Mouse (Mus musculus): ENCODE results near the gene Morn1.
"Not testable (repeated sequence)": the region's sequence is repeated elsewhere in the genome, so short reads cannot be mapped to it uniquely, and the experiment has no call there.

The Morn1 gene

DNA sequence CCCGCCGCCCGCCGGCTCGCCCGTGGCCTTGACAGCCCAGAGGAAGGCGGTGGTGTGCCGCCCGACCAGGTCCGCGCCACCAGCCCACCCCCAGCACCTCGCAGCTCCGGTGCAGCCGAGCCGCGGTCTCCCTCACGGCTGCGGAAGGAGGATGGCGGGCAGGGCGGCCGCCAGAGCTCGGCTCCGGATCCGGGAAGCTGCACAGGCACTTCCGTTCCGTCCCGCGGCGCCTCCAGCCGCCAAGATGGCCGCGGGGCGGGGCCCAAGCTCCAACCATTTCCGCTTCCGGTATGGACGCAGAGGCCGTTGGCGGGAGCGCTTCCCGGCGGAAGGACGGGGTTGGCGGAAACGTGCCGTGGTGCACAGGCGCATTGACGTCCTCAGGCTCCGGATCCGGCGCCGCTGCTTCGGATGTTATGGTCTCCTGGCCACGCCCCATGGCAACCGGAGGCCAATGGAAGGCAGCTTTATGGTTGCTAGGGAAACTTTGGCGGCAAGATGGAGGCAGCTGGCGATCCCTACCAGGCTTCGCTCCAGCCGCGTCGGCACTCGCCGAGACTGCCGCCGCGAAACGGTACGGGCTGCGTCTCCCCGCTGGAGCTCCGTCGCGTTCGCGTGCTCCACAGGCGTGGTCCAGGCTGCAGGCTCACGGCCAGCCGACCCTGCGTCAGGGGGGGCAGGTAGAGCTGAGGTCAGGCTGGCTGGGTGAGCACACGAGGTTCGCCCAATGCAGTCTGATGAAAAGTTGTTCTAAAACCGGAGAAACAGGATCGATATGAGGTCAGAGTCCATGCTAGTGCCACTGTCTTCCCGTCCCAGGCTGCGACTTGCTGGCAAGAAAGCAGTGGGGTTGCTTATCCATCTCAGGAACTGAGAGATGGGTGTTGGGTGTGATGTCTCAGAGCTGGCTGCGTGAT is at the start of gene Morn1, which contains the start of gene Rer1:
Gene Morn1, plus strand, starts transcription at position 470 of the 917 bp plus-strand sequence.
Gene Rer1, minus strand, starts transcription at position 275 of the 917 bp plus-strand sequence.
- DNase-seq, result peak; percentile 100

DNA sequence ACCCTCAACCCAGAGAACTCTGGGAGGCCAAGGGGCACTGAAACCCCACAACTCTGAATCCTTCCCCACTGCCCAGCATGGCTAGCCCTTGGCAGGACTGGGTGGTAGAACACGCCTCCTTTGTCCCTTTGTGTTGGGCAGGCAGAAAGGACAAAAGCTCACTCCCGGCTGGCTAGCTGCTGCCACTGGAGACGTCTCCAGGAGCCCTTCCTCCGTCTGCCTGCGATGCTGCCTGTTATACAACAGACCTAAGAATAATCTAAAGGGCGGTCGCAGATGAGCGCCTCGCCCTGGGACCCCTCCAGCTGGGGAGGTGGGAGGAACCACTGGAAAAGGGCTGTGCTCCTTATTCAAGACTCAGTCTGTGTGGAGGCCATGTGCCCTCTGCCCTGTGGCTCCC is 46.2 kb upstream of the Morn1 start:
- DNase-seq, result no peak

DNA sequence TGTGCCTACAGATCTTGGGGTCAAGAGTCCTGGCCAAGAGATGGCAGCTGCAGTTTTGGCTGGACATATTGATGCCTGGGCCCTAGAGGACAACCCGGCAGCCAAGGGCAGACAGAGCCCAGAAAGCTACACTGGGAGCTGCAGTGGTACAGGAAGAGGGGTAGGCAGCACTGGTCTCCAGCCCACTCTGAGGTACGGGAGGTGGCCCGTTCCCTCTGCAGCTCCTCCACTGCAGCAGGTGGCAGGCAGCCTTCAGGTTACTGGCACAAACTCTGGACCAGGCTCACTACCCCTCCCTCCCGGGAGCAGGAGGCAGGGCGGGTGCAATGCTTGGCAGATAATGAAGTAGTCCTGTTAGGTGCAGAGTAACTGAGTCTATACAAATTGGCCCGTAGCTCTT is 45.7 kb upstream of the Morn1 start:
- DNase-seq, result no peak

DNA sequence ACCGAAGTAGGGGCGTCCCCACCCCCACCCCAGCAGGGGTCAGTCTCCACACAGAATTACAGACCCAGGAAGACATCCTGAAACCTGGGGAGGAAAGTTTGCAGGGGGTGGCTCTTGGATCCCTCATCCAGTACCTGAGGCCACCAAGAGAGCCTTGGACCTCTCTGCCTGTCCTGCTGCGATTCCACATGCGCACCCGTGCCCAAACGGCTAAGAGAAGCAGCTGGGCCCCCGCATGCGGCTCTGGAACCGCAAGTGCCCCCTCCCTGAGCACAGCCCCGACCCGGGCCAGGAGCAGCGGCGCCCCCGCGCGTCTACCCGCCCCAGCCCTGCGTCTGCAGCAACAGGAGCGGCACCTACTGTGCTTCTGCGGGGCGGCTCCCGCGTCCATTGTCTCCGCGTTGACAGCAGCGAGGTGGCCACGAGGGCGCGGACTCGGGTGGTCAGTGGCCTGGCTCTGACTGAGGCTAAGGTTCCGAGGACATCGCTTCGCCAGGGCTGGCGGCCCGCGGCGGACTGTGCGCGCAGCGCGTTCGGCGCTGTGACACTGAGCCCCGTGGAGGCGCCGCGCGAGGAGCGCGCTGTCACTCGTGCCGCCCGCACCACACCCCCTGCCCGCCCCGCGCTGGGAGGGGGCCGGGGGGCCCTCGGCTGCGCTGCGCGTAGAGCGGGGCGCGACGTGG is 43.6 kb upstream of the Morn1 start:
- no peak for DNase-seq

DNA sequence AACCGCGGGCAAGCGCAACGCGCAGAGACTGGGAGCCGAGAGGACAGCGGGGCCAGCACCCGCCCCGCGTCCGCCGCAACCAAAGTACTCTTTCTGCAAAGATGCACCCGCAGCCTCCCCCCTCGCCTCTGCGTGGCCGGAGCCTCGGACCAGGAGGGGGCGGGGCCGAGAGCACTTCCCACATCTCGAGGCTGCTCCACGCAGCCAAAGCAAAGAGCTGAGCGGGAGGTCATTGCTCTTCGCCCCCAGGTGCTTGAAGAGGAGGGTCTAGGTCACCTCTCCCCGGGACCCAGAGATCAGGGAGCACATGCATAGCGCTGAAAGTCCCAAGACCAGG is 43.1 kb upstream of the Morn1 start:
- no peak for DNase-seq

DNA sequence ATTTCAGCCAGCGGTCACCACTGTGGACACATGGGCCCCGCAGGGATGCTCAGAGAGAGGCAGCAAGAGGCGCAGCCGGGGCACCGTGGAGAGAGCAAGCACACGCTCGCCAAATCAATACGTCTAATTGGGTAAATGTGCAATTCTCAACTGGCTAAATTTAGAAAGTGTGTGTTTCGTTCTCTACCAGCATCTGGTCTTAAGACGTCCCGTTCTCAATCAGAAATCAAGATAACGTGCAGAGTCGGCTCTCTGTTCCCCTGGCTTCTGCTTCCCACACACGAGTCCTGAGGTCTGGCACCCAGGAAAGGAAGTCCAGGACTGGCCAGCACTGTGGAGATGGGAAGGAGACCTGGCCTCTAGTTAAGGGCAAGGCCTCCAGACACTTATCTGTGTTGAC is 39.7 kb upstream of the Morn1 start:
- no peak for DNase-seq

DNA sequence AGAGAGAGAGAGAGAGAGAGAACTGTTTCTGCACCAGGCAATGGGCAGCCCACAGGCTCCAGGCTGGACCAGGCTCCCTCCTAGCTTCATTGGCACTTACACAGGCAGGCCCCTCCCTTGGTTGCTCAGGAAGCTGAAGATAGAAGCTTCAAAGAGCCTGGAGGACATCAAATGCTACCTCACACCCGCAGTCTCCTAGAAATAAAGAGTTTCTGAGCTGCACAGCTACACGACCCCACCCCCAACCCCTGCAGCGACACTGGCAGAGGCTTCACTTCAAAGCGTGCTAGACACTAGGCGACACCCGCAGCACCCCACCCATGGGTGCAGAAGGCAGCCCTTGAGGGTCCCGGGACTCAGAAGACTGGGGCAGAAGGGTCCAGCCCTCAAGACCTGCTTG is 36.3 kb upstream of the Morn1 start:
- no peak for DNase-seq

DNA sequence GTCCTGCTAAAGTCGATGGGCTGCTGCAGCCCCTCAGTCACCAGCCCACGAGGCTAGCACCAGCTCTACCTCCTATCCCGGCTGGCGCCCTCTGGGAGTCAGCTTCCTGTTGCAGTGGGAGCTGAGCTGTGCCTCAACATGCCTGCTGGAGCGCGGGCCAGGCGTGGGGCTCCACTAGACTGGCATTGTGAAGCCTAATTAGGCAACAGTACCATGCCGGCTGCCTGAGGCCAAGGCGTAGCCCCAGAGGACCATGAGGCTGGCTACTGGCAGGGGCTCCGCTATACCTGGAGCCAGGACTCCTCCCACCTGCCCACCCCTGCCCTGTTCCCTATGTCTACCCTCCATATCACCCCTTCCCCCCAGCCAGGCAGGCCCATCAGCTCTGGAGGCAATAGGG is 29.7 kb upstream of the Morn1 start, which contains the start of gene Plch2:
Gene Plch2, minus strand, starts transcription at position 61 of the 400 bp plus-strand sequence.
- no peak for DNase-seq

DNA sequence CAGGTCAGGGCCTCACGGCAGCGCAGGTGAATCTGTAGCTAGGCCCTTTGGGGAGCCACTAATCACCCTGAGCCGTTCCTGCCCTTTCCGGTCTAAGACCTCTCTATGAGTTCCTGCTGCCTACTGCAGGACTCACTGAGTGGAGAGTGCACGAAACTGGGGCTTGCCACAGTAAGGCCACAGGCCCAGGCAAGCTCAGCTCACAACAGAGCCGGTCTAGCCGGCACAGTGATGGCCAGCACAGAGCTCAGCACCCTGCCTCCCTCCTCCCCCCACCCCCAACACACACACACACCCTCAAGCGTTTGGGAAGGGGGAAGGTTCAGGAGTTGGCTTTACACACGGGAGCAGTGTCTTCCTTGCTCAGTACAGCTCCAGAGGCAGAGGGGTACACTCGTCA is 28.1 kb upstream of the Morn1 start:
- DNase-seq, result no peak

DNA sequence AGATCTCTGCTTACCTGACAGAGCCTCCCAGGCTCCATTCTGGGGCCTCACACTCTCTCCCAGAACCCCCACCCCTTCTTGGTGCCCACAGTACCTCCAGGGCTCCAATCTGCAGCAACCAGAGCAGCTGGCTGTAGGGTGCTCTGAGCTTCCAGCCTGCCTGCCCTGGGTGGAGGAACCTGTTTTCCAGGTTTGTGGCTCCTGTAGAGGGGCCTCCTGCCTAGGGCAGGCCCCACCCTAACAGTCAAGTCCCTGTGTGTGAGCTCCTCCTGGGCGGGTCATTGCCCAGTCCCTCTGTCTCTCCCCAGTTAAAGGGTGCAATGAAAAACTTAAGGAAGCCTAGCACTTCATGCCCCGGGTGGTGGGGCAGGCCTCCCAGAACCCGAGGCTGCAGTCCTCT is 22.5 kb upstream of the Morn1 start:
- DNase-seq, result no peak

DNA sequence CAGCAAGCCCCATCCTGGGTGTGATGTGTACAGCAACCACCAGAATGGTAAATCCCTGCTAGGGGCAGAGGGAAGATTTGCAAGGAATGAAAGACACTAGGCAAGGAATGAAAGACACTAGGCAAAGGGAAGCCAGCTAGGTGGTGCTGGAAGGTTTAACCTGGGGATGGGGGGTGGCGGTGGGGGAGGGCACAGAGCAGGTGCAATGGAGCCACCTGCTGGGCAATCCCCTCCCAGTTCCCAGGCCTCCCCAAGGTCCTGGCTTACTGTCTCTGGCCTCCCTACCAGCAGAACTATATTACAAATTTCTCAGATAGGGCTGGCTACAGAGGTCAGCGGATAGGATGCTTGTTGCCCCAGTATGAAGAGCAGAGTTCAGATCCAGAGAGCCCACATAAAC is 21.9 kb upstream of the Morn1 start:
- no peak for DNase-seq

DNA sequence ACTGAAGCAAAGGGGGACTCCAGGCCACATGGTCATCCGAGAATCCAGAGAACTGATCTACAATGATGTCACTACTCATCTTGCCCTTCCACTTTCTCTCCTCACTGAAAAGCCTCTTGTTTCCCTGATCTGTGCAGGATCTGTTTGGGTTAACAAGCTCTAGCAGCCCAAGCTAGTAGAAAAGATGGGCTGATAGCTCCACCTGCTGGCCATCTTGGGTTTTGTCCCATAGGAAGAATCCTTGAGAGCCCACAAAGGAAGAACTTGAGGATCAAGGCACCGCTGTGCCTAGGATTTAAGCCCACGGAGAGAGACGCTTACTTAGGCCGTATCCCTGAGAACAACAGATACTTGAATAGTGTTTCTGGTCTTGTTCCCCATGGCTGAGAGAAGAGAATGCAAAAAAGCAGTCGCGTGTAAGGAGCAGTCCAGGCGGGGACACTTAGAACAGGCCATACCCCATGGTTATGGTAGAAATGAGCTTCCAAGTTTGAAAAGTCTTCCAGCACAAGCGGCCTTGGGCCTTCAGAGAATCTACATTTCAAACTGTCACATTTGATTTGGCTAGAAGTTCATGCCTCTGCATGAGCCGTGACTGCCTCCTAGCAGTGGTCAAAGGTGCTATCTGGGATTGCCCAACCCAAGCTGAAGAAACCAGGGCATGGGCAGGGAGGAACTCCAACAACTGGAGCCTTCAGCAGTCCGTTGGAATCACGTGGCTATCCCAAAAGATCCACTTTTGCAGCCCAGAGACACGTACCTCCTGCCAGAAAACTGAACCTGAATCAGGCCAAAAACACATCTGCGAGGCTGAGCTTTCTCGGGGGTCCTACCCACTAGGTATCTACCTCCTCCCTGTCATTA is 20.2 kb upstream of the Morn1 start:
- peak; percentile 88 for DNase-seq

DNA sequence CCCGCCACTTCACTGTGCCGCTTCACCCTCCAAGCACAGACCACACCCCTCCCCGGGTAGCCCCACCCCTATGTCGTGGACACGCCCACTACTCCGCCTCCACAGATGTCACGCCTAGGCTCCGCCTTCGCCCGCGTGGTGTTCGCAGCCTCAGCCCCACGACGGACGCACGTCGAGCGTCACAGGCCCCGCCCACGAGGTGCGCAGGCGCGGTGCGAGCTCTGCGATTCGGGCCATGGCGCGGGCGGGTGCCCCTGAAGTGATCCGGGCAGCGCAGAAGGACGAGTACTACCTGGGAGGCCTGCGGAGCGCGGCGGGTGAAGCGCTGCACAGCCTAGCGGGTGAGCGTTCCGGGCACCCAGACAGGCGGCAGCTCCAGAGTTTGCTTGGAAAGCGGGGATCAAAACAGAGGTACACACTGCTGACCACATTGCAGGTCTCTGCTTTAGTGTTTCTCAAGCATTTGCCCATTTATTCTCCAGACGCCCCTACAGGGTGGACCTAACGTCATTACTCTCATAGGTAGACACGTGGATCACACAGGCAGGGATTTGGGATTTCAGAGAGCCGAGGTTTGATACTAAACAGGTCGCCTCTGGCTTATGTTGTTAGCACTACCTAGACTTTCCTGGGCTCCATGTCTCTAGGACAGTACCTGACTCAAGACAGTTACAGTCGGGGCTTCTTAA is 19.4 kb upstream of the Morn1 start, which contains the start of gene Pex10:
Gene Pex10, plus strand, starts transcription at position 183 of the 689 bp plus-strand sequence.
- DNase-seq, result peak; percentile 97

DNA sequence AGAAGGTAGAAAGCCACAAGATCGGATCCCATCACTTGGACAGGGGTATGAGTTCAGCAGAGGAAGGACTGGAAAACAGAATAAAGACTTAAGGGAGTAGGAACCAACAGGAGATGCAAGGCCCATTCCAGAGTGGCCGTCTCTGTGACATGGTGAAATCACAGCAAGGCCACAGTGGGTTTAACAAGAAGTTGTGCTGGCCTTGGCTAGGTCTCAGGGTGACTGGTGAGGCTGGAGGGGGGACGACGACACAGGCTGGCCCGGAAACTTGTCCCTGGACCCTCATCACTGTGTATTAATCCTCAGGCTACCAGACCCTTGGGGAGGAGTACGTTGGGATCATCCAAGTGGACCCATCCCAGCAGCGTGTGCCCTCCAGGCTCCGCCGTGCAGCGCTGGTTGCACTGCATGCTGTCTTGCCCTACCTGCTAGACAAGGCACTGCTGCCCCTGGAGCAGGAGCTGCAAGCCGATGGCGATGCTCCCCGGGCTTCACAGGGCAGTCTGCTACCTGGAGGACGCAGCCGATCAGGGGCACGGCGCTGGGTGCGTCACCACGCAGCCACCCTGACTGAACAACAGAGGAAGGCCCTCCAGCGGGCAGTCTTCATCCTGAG is 17.9 kb upstream of the Morn1 start:
- DNase-seq, result no peak

DNA sequence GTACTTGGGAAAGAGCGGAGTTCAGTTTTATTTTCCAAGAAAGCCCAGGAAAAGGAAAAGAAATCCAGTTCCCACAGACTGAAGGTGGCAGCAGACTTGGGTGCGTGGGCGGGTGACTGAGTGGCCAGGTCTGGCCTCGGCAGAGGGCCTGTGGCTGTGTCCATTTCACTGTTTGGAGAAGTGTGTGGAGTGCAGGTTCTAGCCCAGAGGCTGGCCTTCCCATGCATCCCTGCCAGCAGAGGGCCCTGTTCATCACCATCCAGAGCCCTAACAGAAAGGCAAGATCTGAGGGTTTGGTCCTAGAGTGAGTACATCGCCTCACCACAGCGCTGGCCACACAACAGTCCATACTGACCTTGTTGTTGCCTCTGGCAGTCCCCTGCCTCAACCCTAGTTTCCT is 17.2 kb upstream of the Morn1 start:
- peak; percentile 55 for DNase-seq

DNA sequence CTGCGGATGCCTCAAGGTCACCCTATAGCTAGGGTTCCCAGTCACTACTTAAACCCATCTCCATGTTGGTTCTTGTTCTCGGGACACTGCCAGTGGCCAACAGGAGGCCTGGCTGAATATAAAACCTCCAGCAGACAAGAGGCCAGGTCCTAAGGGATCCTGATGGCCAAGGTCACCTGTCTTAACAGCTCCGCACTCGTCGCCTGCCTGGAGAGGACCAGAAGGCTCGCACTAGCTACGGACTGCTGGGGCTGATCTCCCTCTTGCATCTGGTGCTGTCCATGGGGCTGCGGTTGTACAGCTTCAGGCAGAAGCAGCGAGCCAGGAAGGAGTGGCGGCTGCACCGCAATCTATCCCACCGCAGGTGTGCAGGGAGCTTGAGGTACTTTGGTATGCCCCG is 16.2 kb upstream of the Morn1 start:
- DNase-seq, result no peak

DNA sequence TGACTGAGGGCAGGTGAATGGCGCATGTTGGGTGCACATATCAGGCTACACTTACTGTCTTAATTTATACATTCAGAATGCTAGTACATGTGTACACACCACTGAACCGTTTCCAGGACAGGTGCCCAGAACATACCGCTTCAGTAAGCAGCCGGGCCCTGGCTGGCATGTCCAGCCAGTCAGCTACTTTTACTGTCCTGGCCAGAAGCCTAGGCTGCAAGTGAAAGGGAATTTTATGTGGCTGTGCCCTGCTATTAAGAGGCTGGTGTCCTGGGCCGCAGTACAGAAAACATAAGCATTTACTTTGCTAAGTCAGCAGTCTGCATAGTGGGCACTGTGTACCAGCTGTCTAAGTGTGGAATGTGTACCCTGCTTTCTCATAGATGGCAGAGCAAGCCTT is 15.5 kb upstream of the Morn1 start:
- no peak for DNase-seq

DNA sequence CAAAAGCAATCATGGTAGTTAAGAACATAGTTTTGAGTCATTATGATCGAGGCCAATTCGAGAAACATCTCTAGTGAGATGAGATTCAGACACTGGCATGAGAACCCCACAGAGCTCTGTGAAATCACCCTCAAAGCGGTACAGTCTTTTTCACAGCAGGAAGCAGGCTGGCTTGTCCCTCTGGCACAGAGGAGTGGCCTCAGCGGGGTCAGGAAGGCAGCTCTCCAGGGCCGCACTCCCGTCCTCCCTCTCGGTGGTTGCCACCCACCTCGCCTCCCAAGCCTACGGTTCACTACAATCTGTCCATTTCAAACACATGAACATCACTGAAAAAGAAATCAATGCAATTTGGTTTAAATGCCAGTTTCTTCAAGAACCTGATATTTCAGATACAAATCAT is 12.0 kb upstream of the Morn1 start:
- DNase-seq, result no peak

DNA sequence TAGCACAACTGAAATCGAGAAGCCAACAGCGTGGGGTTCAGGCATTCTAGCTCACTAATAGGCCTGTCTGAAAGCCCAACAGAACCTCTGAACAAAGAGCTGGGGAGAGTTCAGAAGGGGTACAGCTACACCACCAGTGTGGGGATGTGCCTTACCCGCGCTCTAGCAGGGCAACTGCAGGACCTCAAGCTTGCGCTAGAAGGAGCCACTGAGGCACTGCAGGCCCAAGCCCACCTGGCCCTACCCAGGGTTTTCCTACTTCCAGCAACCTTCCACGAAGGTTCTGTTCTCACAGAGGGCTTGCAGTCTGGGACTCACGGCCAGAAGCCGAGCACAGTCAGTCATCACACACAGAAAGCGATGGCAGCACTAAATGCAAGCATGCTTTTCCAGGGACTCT is 11.2 kb upstream of the Morn1 start:
- DNase-seq, result no peak

DNA sequence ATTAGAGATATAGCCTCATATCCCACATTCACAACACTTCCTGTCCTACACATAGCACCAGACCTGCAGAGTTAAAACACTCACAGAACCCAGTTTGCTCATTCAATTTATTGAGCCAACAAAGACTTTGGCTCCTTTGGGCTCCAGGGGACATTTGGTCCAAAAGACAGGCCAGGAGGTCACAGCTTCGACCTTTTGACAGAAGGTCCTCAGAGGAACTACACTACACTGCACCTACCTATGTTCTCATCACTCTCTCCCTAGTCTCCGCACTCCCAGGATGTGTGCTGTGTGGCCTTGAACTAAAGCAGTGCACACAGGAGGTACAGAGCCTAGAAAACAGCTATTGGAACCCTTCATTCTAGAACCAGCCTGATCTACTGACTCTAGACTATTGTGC is 10.6 kb upstream of the Morn1 start:
- no peak for DNase-seq

DNA sequence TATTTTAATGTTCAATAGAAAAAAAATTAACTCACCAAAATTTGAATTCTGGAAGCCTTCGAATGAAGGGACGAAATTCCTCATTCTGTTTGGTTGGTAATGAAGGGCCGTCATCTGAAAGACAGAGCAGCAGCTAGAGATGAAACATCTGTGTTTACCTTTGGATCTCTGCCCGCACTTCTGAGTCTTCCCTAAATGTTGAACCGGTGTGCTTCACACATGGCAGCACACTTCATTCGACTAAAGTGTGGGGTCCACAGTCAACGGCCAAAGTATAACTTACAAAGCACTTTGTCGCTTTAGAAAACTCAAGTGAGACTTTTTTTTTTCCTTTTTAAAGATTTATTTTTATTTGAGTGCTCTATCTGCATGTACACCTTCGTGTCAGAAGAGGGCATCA is 9.7 kb upstream of the Morn1 start:
- DNase-seq, result no peak

DNA sequence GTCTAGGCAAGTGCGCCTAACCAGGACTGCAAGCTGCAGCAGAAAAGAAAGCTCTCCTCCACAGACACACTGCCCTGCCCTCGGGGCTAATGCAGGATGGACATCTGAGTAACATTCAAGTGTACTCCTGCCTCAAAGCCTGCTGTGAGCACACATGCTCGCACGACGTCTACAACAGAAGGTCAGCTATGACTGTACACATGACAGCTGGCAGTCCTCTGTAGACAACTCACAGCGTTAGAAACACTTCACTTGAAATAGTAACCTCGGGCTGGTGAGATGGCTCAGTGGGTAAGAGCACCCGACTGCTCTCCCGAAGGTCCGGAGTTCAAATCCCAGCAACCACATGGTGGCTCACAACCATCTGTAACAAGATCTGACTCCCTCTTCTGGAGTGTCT is 7.6 kb upstream of the Morn1 start:
- DNase-seq, result not testable (repeated sequence)

Measured in layer of hippocampus, adult 9-11 months (tissue).